Mouse (Mus musculus) kidney, adult 2 months (tissue): ENCODE data around the gene Olfr1252.

ENCODE experiments used
- CTCF ChIP-seq: fragments of 200-500 bp; conservative IDR thresholded peaks from 2 replicates; pipeline ENCODE4 v1.5.1; 2011; ENCODE audit warnings: low read depth, mild to moderate bottlenecking, control low read depth, low read length, moderate library complexity, mixed read lengths; ENCODE audit not compliant: insufficient read depth, insufficient read length
- POLR2A ChIP-seq: fragments of 200-500 bp; IDR thresholded peaks from one replicate; pipeline ENCODE4 v1.6.1; 2011; ENCODE audit warnings: low read depth, low read length, control low read depth

DNA sequence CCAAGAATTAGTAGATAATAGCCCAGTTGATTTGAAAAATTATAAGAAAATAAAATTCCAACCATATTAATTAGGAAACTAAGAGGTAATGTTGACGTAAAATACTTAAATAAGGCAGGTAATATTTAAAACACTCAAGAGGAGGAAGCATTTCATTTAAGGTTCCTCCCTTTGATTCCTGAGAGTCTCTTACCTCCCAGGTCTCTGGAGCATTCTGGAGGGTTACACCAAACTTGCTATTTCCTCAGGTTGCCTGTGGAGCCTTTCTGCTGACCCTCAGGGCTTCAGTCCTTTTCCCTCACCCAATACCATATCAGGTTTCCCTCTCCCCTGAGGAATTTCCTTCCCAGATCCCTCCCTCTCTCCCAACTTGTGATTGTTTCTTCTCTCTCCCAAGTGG, 32.2 kb upstream of the Olfr1252 start, which contains the start of gene Olfr1253:
- TF ChIP-seq CTCF = no peak
- TF ChIP-seq POLR2A = no peak
